Mouse (Mus musculus): ENCODE data around the gene Gimap4.

DNA sequence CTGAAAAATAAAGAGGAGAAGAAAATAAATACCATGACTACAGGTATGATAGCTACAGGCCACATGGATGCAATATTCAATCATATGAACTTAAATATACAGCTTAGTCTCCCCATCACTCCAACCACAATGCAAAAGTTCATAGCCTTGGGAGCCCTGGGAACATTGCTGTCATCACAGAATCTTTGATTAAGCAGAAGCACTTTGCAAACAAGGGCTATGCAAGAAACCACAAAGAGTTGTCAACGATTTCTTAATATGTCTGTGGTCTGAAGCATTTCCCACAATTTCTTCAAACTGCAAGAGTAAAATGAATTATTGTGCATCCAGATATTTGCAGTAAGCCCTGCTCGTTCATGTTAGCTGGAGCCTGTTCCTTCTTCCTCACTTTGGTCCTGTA is 52.7 kb downstream of the Gimap4 start:
- TF ChIP-seq CTCF (IDR thresholded peaks at IDR 0.05; ENCODE audit: low read depth, low read length) = no peak
- TF ChIP-seq POLR2A (IDR thresholded peaks at IDR 0.05; ENCODE audit: extremely low read depth, insufficient read depth, low read length) = no peak
